Mouse (Mus musculus) lung, embryonic 14.5 days (tissue): ENCODE measurements around the gene Ago3. TPM values are rescaled to one million over a fixed set of nuclear protein-coding genes. Genes with fewer than 3 reads are reported as not detected.

Experiments
- ATAC-seq: fragments of 200-750 bp; cut with Nextera tagmentation; 2 replicates; pipeline ENCODE4 v1.8.0; 2017; ENCODE audit warnings: mild to moderate bottlenecking, moderate TSS enrichment, moderate library complexity; ENCODE audit not compliant: insufficient read depth
- DNase-seq: peaks from one replicate; pipeline ENCODE4 v3.0.0-alpha.2; 2015
- H3K27ac ChIP-seq: fragments of 300-500 bp; sonication (generic); 2 replicates; pipeline ENCODE4 v1.5.1; 2014; ENCODE audit warnings: low read depth, mild to moderate bottlenecking, moderate library complexity
- H3K27me3 ChIP-seq: fragments of 300-500 bp; sonication (generic); 2 replicates; pipeline ENCODE4 v1.6.1; 2014; ENCODE audit warnings: low read length, control low read depth; ENCODE audit not compliant: insufficient read depth
- H3K36me3 ChIP-seq: fragments of 300-500 bp; sonication (generic); 2 replicates; pipeline ENCODE4 v1.6.1; 2014; ENCODE audit warnings: control low read depth; ENCODE audit not compliant: insufficient read depth
- H3K4me1 ChIP-seq: fragments of 300-500 bp; sonication (generic); 2 replicates; pipeline ENCODE4 v1.6.1; 2014; ENCODE audit warnings: antibody characterized with exemption, control low read depth; ENCODE audit not compliant: insufficient read depth
- H3K4me2 ChIP-seq: fragments of 300-500 bp; sonication (generic); 2 replicates; pipeline ENCODE4 v1.6.1; 2014; ENCODE audit warnings: mild to moderate bottlenecking
- H3K4me3 ChIP-seq: fragments of 300-500 bp; sonication (generic); 2 replicates; pipeline ENCODE4 v1.5.1; 2014; ENCODE audit warnings: low read depth, low read length
- H3K9ac ChIP-seq: fragments of 300-500 bp; sonication (generic); 2 replicates; pipeline ENCODE4 v1.6.1; 2014
- H3K9me3 ChIP-seq: fragments of 300-500 bp; sonication (generic); 2 replicates; pipeline ENCODE4 v1.6.1; 2016; ENCODE audit warnings: low read depth, low read length, control low read depth
- CTCF ChIP-seq: IDR thresholded peaks from 2 replicates; pipeline ENCODE4 v1.5.1; 2016; ENCODE audit warnings: antibody characterized with exemption, low read depth
- WGBS: fragments of 180-500 bp; shearing (Covaris S2); extraction: QIAGEN DNeasy Blood & Tissue Kit; methylation state at CpG from one replicate; pipeline ENCODE4 v1.1.7; 2014; 5-methylcytosine and 5-hydroxymethylcytosine counted together
- polyA plus RNA-seq: library from polyadenylated mRNA; unstranded; fragments of >200 nt; fragmentation: Nextera tagmentation; extraction: Ambion mirVana; gene quantifications from 2 replicates; pipeline ENCODE4 v1.2.1, GENCODE M21; 2014

The Ago3 gene
- polyA plus RNA-seq, 1 experiment from 2014 or later: 19.5 TPM

- no peak overlapping the region for H3K9ac ChIP-seq
- TF ChIP-seq CTCF: no peak
Observed at GRCm38 (mm10) chr4:126423866-126424265, 5.5 kb downstream of the Ago3 start.

GRCm38 (mm10) chr4:126415707-126416106 is 13.6 kb downstream of the Ago3 start:
- ATAC-seq: no peak
- DNase-seq: no peak
- Histone ChIP-seq H3K9ac (no peak overlapping the region), H3K4me2 (no peak overlapping the region), H3K4me1 (no peaks in the 10 kb centered on the region), H3K4me3 (no peak overlapping the region), H3K9me3 (no peaks in the 10 kb centered on the region), H3K36me3 (0 out of 2 replicates have a peak, but pooled peaks cover 4% of the 10 kb centered on the region), H3K27me3 (no peaks in the 10 kb centered on the region), H3K27ac (no peak overlapping the region)
- TF ChIP-seq CTCF: no peak

More at GRCm38 (mm10) chr4:126423866-126424265, 5.5 kb downstream of the Ago3 start:
- Histone ChIP-seq H3K4me1 (no peaks in the 10 kb centered on the region), H3K4me3 (no peak overlapping the region), H3K27ac (no peak overlapping the region), H3K4me2 (no peak overlapping the region), H3K36me3 (no peaks in the 10 kb centered on the region), H3K9me3 (no peaks in the 10 kb centered on the region), H3K27me3 (no peaks in the 10 kb centered on the region)
- no peak for ATAC-seq
- WGBS: 68% methylated on average over 2 of the region's 2 CpGs
- peak; percentile 62 for DNase-seq

- ATAC-seq (no peak), DNase-seq (no peak)
- H3K36me3 ChIP-seq: 0 out of 2 replicates have a peak, but pooled peaks cover 4% of the 10 kb centered on the region
- no peak overlapping the region for H3K9ac ChIP-seq
- no peak overlapping the region for H3K27ac ChIP-seq
- H3K4me2 ChIP-seq: no peak overlapping the region
- WGBS: 94% methylated on average over 3 of the region's 3 CpGs
- no peaks in the 10 kb centered on the region for H3K27me3 ChIP-seq
- no peaks in the 10 kb centered on the region for H3K4me1 ChIP-seq
- no peaks in the 10 kb centered on the region for H3K9me3 ChIP-seq
- no peak overlapping the region for H3K4me3 ChIP-seq
- no peak for TF ChIP-seq CTCF
Observed at GRCm38 (mm10) chr4:126412526-126412925, 16.8 kb downstream of the Ago3 start.

- Histone ChIP-seq H3K4me3 (no peak overlapping the region), H3K9me3 (no peaks in the 10 kb centered on the region), H3K36me3 (peaks cover 21% of the 10 kb centered on the region), H3K27ac (no peak overlapping the region), H3K4me1 (no peaks in the 10 kb centered on the region), H3K27me3 (no peaks in the 10 kb centered on the region), H3K9ac (no peak overlapping the region), H3K4me2 (no peak overlapping the region)
- peak; percentile 54 for DNase-seq
- ATAC-seq: no peak
- TF ChIP-seq CTCF: no peak
- WGBS: 69% methylated on average over 9 of the region's 9 CpGs
Observed at GRCm38 (mm10) chr4:126371497-126371896, 57.9 kb downstream of the Ago3 start.

- H3K9me3 ChIP-seq: no peaks in the 10 kb centered on the region
- DNase-seq (no peak), ATAC-seq (no peak)
- H3K4me3 ChIP-seq: no peak overlapping the region
- 78% methylated on average over 1 of the region's 1 CpGs for WGBS
- H3K9ac ChIP-seq: no peak overlapping the region
- no peak for TF ChIP-seq CTCF
- no peak overlapping the region for H3K27ac ChIP-seq
- H3K27me3 ChIP-seq: no peaks in the 10 kb centered on the region
- H3K36me3 ChIP-seq: peaks cover 30% of the 10 kb centered on the region
- no peak overlapping the region for H3K4me2 ChIP-seq
- H3K4me1 ChIP-seq: no peaks in the 10 kb centered on the region
Observed at GRCm38 (mm10) chr4:126360069-126360468, 69.3 kb downstream of the Ago3 start.

GRCm38 (mm10) chr4:126343451-126343850 is 85.9 kb downstream of the Ago3 start:
- Histone ChIP-seq H3K4me3 (no peak overlapping the region), H3K27ac (no peak overlapping the region), H3K9me3 (no peaks in the 10 kb centered on the region), H3K4me1 (no peaks in the 10 kb centered on the region), H3K9ac (no peak overlapping the region), H3K4me2 (no peak overlapping the region), H3K36me3 (peaks cover 36% of the 10 kb centered on the region), H3K27me3 (no peaks in the 10 kb centered on the region)
- TF ChIP-seq CTCF: no peak
- DNase-seq: no peak
- ATAC-seq: no peak
- WGBS: 58% methylated on average over 4 of the region's 4 CpGs

- no peak overlapping the region for H3K4me2 ChIP-seq
- no peaks in the 10 kb centered on the region for H3K9me3 ChIP-seq
- 54% methylated on average over 4 of the region's 4 CpGs for WGBS
- no peak overlapping the region for H3K4me3 ChIP-seq
- H3K4me1 ChIP-seq: no peaks in the 10 kb centered on the region
- 0 out of 2 replicates have a peak, but pooled peaks cover 13% of the 10 kb centered on the region for H3K36me3 ChIP-seq
- H3K27me3 ChIP-seq: no peaks in the 10 kb centered on the region
- no peak for DNase-seq
- H3K27ac ChIP-seq: no peak overlapping the region
- no peak overlapping the region for H3K9ac ChIP-seq
- no peak for ATAC-seq
- TF ChIP-seq CTCF: no peak
Observed at GRCm38 (mm10) chr4:126339461-126339860, 89.9 kb downstream of the Ago3 start.

DNA sequence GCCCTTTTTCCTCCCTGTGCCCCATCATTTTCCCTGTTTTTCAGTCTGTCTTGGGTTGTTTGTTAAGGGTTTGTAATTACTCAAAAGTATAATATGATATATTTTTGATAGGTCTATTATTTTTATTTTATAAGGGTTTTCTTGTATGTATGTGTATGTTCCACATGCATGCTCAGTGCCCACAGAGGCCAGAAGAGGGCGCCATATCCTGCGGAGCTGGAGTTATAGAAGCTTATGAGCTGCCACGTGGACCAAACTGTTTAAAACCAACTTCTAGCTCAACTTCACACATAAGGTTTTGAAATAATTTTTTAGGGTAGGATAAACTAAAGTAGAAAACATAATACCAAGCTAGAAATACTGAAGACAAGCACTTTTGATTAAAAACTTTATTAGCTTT is 97.0 kb downstream of the Ago3 start:
- Histone ChIP-seq H3K9ac (no peak overlapping the region), H3K27ac (no peak overlapping the region), H3K4me3 (no peak overlapping the region), H3K4me1 (no peaks in the 10 kb centered on the region), H3K4me2 (no peak overlapping the region), H3K27me3 (no peaks in the 10 kb centered on the region), H3K9me3 (no peaks in the 10 kb centered on the region), H3K36me3 (no peaks in the 10 kb centered on the region)
- no peak for ATAC-seq
- peak; percentile 54 for DNase-seq
- peak; percentile 47 for TF ChIP-seq CTCF
- 40% methylated on average over 3 of the region's 3 CpGs for WGBS
